Mouse (Mus musculus) brain, embryonic 14.5 days (tissue): ENCODE results near the gene Rbfox3. TPM values are rescaled to one million over a fixed set of nuclear protein-coding genes. Genes with fewer than 3 reads are reported as not detected.

ENCODE experiments used
- DNase-seq: peaks from one replicate; pipeline ENCODE4 v3.0.0-alpha.2; 2011; ENCODE audit warnings: low read depth
- CTCF ChIP-seq: fragments of 200-500 bp; IDR thresholded peaks from 2 replicates; pipeline ENCODE4 v1.5.1; 2012; ENCODE audit warnings: inconsistent platforms, mild to moderate bottlenecking, moderate library complexity, borderline replicate concordance; ENCODE audit not compliant: insufficient read depth, insufficient read length; ENCODE audit errors: extremely low read depth
- POLR2A ChIP-seq: fragments of 200-500 bp; IDR thresholded peaks from 2 replicates; pipeline ENCODE4 v1.6.1; 2012; ENCODE audit warnings: mild to moderate bottlenecking, inconsistent platforms, borderline replicate concordance; ENCODE audit not compliant: poor library complexity, insufficient read depth, insufficient read length, severe bottlenecking; ENCODE audit errors: extremely low read depth
- polyA plus RNA-seq: library from polyadenylated mRNA; depleted of rRNA; stranded (reverse); fragments of >200 nt; gene quantifications from 2 replicates; pipeline ENCODE4 v1.2.3, GENCODE M21; 2012

Rbfox3 gene
- polyA plus RNA-seq, 1 experiment: 37.6 TPM

GRCm38 (mm10) chr11:118614126-118614525 lies 297.3 kb downstream of the Rbfox3 start:
- no peak for DNase-seq
- TF ChIP-seq POLR2A (no peak), CTCF (no peak)

GRCm38 (mm10) chr11:118610128-118610527 lies 301.3 kb downstream of the Rbfox3 start:
- no peak for TF ChIP-seq CTCF
- no peak for TF ChIP-seq POLR2A
- DNase-seq: peak; percentile 44

GRCm38 (mm10) chr11:118609236-118610000 lies 302.0 kb downstream of the Rbfox3 start:
- no peak for TF ChIP-seq POLR2A
- no peak for TF ChIP-seq CTCF
- DNase-seq: no peak

GRCm38 (mm10) chr11:118607927-118608326 lies 303.5 kb downstream of the Rbfox3 start:
- TF ChIP-seq CTCF (peak; percentile 33; the same call in 1 of the 2 replicates), POLR2A (no peak)
- DNase-seq: no peak

GRCm38 (mm10) chr11:118605570-118605969 lies 305.8 kb downstream of the Rbfox3 start:
- TF ChIP-seq POLR2A: no peak
- TF ChIP-seq CTCF: peak; percentile 5; the same call in 1 of the 2 replicates
- DNase-seq: no peak

- DNase-seq: peak; percentile 49
- TF ChIP-seq CTCF (no peak), POLR2A (no peak)
These were observed 307.2 kb downstream of the Rbfox3 start for GRCm38 (mm10) chr11:118604206-118604605.

- DNase-seq: no peak
- TF ChIP-seq CTCF (no peak), POLR2A (no peak)
These were observed 308.3 kb downstream of the Rbfox3 start for GRCm38 (mm10) chr11:118603126-118603525.

- TF ChIP-seq POLR2A: no peak
- no peak for TF ChIP-seq CTCF
- DNase-seq: peak; percentile 22
These were observed 309.9 kb downstream of the Rbfox3 start for GRCm38 (mm10) chr11:118601484-118601883.

- peak; percentile 80 for DNase-seq
These were observed 311.2 kb downstream of the Rbfox3 start for GRCm38 (mm10) chr11:118600168-118600567.

GRCm38 (mm10) chr11:118598726-118599125 lies 312.7 kb downstream of the Rbfox3 start:
- DNase-seq: no peak

More at GRCm38 (mm10) chr11:118600168-118600567, 311.2 kb downstream of the Rbfox3 start:
- no peak for TF ChIP-seq CTCF
- TF ChIP-seq POLR2A: no peak

GRCm38 (mm10) chr11:118584826-118585225 lies 326.6 kb downstream of the Rbfox3 start:
- DNase-seq: peak; percentile 83
- TF ChIP-seq CTCF (0 out of 2 replicates have a peak, but pooled peaks have one; percentile 1), POLR2A (no peak)

More at GRCm38 (mm10) chr11:118598726-118599125, 312.7 kb downstream of the Rbfox3 start:
- TF ChIP-seq CTCF: no peak
- no peak for TF ChIP-seq POLR2A

- DNase-seq: no peak
- TF ChIP-seq CTCF (no peak), POLR2A (no peak)
These were observed 327.4 kb downstream of the Rbfox3 start for GRCm38 (mm10) chr11:118583989-118584388.
